In the genomic region with DNA sequence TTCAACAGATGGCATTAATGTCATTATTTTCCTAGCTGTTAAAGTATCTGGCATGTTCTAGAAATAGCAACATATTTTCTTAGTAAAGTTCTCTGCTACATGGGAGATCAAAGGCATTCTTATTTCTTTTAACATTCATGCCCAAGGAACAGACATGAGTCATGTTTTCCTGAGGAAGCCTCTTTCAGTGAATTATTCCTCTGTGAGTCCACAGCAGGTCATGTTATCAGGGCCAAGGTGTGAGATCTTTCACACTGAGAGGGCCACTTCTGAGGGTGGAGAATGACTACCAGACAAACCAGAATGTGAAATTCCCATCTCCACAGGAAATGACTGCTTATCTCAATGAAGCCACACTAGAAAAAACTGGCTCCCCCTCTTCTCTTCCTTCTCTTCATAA, we compare ENCODE assay signal across 22 mouse cellular contexts.
DNase-seq lines count a peak whose midpoint lies in the region; TF ChIP-seq lines count a peak whose summit lies in the region.
"Had no signal": no experiment of that assay in that cellular context is flagged by ENCODE, and none has a peak within 500 bp of the region (broad histone marks: within the 10 kb centered on the region; RNA-seq: fewer than 3 reads in every experiment).

No protein-coding gene starts in this region.

- TF ChIP-seq CTCF in layer of hippocampus, adult 2 months (conservative IDR thresholded peaks at IDR 0.05), result no peak

- DNase-seq in layer of hippocampus, adult 2 months (ENCODE audit: low spot score in 2 of 2), result no peak
- no peak for DNase-seq in layer of hippocampus, adult 8-10 months (ENCODE audit: low spot score in 2 of 2)
- peak; percentile 52 for DNase-seq in 3T3-L1 (ENCODE audit: low read depth, low spot score)
- peak; percentile 22 for DNase-seq in Muller cell, postnatal 12 days (ENCODE audit: inconsistent ontology term)
- DNase-seq in heart, adult 11 months, result no peak
- DNase-seq in left cerebral cortex, postnatal 14 days (ENCODE audit: low spot score in 2 of 2), result no peak
- DNase-seq: adrenal gland, adult 2 months; adrenal gland, postnatal 10 days; adrenal gland, postnatal 25 days; B cell, adult 2 months; cerebellum, adult 11 months; cerebellum, adult 18-20 months; cerebellum, adult 8-10 months; cerebellum, adult 9-11 months; cerebellum, postnatal 14 days; cerebellum, postnatal 36 days; embryo, embryonic 11 days had no signal

- H3K27ac ChIP-seq in layer of hippocampus, adult 2 months, result peak overlapping the region; percentile 55
- H3K27ac ChIP-seq: embryonic facial prominence, embryonic 13.5 days; embryonic facial prominence, embryonic 15.5 days; forebrain, embryonic 10.5 days; forebrain, embryonic 12.5 days had no signal

- no peak overlapping the region for H3K4me3 ChIP-seq in layer of hippocampus, adult 2 months
- H3K4me3 ChIP-seq: embryonic facial prominence, embryonic 13.5 days; embryonic facial prominence, embryonic 15.5 days; erythroblast, embryonic 14.5 days; forebrain, embryonic 10.5 days; forebrain, embryonic 12.5 days had no signal

- intact Hi-C loops in left cerebral cortex, postnatal 14 days (cut with DNase I), result no loop called here

Comparison
In these comparisons a context has a peak if more than half of its experiments do, and no peak if none do; other contexts are left out.
1. DNase-seq: peak in 3T3-L1 (single experiment) and Muller cell, postnatal 12 days (single experiment); none in layer of hippocampus, adult 2 months (0 of 2), layer of hippocampus, adult 8-10 months (0 of 2), heart, adult 11 months (single experiment) and left cerebral cortex, postnatal 14 days (0 of 2).